Mouse (Mus musculus): ENCODE measurements around the gene Ctnnal1. TPM values are rescaled to one million over a fixed set of nuclear protein-coding genes. Genes with fewer than 3 reads are reported as not detected.

The Ctnnal1 gene
- polyA plus RNA-seq, 1 experiment from 2014 or later: 23.4 TPM

DNA sequence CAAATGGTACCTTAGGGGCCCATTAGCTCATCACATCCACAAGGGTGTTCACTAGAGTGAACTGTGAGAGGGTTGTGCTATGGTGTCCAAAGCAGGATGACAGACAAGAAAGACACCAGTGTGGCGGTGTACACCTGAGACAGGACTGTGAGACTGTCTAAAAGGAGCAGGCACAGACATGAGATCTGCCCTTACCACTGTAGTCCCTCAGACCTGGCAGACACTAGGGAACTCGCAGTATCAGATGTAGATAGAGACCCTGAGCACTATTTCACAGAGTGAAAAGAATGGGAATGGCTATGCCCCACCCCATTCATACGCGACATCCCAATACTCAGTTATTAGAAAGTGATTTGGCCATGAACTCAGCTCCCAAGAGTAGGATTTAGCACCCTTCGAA, 9.1 kb downstream of the Ctnnal1 start:
- Histone ChIP-seq H3K4me2 (replicated peaks) (no peak overlapping the region), H3K4me1 (no peaks in the 10 kb centered on the region), H3K27ac (no peak overlapping the region), H3K9ac (no peak overlapping the region), H3K36me3 (no peaks in the 10 kb centered on the region), H3K4me3 (no peak overlapping the region), H3K27me3 (no peaks in the 10 kb centered on the region), H3K9me3 (replicated peaks) (no peaks in the 10 kb centered on the region)
- 92% methylated on average over 5 of the region's 5 CpGs for WGBS
- no peak for ATAC-seq (ENCODE audit: low FRiP score)

- no peak overlapping the region for H3K4me3 ChIP-seq
- no peak for ATAC-seq (ENCODE audit: low FRiP score)
- H3K9me3 ChIP-seq (replicated peaks): no peaks in the 10 kb centered on the region
- H3K4me2 ChIP-seq (replicated peaks): no peak overlapping the region
- H3K27ac ChIP-seq: no peak overlapping the region; the same call in 1 of the 2 replicates
- H3K36me3 ChIP-seq: peaks cover 6% of the 10 kb centered on the region
- H3K4me1 ChIP-seq: peaks cover 3% of the 10 kb centered on the region; the same call in 1 of the 2 replicates
- H3K9ac ChIP-seq: 0 out of 2 replicates have a peak overlapping the region, but pooled peaks have one; percentile 18
- 32% methylated on average over 6 of the region's 6 CpGs for WGBS
- no peaks in the 10 kb centered on the region for H3K27me3 ChIP-seq
Measured at GRCm38 (mm10) chr4:56850724-56851123, 14.3 kb downstream of the Ctnnal1 start.

- H3K9me3 ChIP-seq (replicated peaks): no peaks in the 10 kb centered on the region
- no peak overlapping the region for H3K4me3 ChIP-seq
- H3K27ac ChIP-seq: no peak overlapping the region
- no peak for ATAC-seq (ENCODE audit: low FRiP score)
- 89% methylated on average over 6 of the region's 6 CpGs for WGBS
- no peaks in the 10 kb centered on the region for H3K27me3 ChIP-seq
- H3K4me2 ChIP-seq (replicated peaks): no peak overlapping the region
- H3K9ac ChIP-seq: no peak overlapping the region
- H3K4me1 ChIP-seq: peaks cover 3% of the 10 kb centered on the region; the same call in 1 of the 2 replicates
- H3K36me3 ChIP-seq: peaks cover 25% of the 10 kb centered on the region
Measured at GRCm38 (mm10) chr4:56848044-56848443, 16.9 kb downstream of the Ctnnal1 start.

DNA sequence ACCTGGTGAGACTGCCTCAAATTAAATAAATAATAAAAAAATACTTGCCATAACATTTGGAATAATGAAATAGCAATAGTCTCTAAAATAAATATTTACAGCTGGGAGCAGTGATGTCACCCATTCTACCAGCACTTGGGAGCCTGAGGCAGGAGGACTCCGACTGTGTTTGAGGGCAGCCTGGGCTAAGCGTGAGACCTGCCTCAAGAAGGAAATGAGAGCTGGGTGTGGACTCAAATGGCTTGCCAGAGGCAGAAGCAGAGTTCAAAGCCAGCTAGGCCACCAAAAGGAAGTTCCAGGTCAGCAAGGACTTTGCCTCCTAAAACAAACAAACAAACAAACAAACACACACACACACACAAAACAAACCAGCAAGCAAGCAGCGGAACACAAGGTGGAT, 17.6 kb downstream of the Ctnnal1 start:
- no peak for ATAC-seq (ENCODE audit: low FRiP score)
- Histone ChIP-seq H3K9me3 (replicated peaks) (no peaks in the 10 kb centered on the region), H3K27ac (no peak overlapping the region), H3K36me3 (peaks cover 25% of the 10 kb centered on the region), H3K4me2 (replicated peaks) (no peak overlapping the region), H3K9ac (no peak overlapping the region), H3K4me1 (peaks cover 3% of the 10 kb centered on the region; the same call in 1 of the 2 replicates), H3K4me3 (no peak overlapping the region), H3K27me3 (no peaks in the 10 kb centered on the region)
- WGBS: 92% methylated on average over 3 of the region's 3 CpGs

GRCm38 (mm10) chr4:56845896-56846533, 19.0 kb downstream of the Ctnnal1 start:
- no peaks in the 10 kb centered on the region for H3K9me3 ChIP-seq (replicated peaks)
- H3K4me1 ChIP-seq: peaks cover 3% of the 10 kb centered on the region; the same call in 1 of the 2 replicates
- no peak overlapping the region for H3K27ac ChIP-seq
- H3K4me3 ChIP-seq: no peak overlapping the region
- ATAC-seq (ENCODE audit: low FRiP score): no peak
- no peak overlapping the region for H3K9ac ChIP-seq
- H3K27me3 ChIP-seq: no peaks in the 10 kb centered on the region
- WGBS: 62% methylated on average over 12 of the region's 12 CpGs
- H3K4me2 ChIP-seq (replicated peaks): no peak overlapping the region
- peaks cover 31% of the 10 kb centered on the region for H3K36me3 ChIP-seq

GRCm38 (mm10) chr4:56844911-56845310, 20.1 kb downstream of the Ctnnal1 start:
- H3K36me3 ChIP-seq: peaks cover 37% of the 10 kb centered on the region

DNA sequence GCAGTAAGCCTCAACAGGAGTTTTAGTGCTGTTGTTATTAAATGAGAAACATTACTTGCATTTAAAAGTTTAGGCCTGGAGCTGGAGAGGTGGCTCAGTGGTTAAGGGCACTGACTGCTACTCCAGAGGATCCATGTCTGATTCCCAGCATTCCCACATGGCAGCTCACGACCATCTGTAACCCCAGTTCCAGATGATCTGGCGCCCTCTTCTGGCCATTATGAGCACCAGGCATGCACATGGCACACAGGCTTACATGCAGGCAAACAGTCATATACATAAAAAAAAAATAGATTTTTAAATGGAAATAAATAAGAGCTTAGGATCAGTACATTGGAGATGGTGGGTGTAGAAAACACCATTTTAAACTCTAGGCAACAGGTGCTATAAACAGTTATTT, 21.0 kb downstream of the Ctnnal1 start:
- no peak overlapping the region for H3K4me2 ChIP-seq (replicated peaks)
- H3K9me3 ChIP-seq (replicated peaks): no peaks in the 10 kb centered on the region
- no peak overlapping the region for H3K4me3 ChIP-seq
- no peaks in the 10 kb centered on the region for H3K4me1 ChIP-seq
- H3K27me3 ChIP-seq: no peaks in the 10 kb centered on the region
- no peak for ATAC-seq (ENCODE audit: low FRiP score)
- 89% methylated on average over 2 of the region's 2 CpGs for WGBS
- H3K9ac ChIP-seq: no peak overlapping the region
- H3K36me3 ChIP-seq: peaks cover 41% of the 10 kb centered on the region
- H3K27ac ChIP-seq: no peak overlapping the region

More at GRCm38 (mm10) chr4:56844911-56845310, 20.1 kb downstream of the Ctnnal1 start:
- no peak overlapping the region for H3K4me3 ChIP-seq
- H3K27me3 ChIP-seq: no peaks in the 10 kb centered on the region
- H3K27ac ChIP-seq: no peak overlapping the region
- no peak for ATAC-seq (ENCODE audit: low FRiP score)
- H3K4me1 ChIP-seq: no peaks in the 10 kb centered on the region
- 89% methylated on average over 4 of the region's 4 CpGs for WGBS
- no peak overlapping the region for H3K9ac ChIP-seq
- no peak overlapping the region for H3K4me2 ChIP-seq (replicated peaks)
- no peaks in the 10 kb centered on the region for H3K9me3 ChIP-seq (replicated peaks)

DNA sequence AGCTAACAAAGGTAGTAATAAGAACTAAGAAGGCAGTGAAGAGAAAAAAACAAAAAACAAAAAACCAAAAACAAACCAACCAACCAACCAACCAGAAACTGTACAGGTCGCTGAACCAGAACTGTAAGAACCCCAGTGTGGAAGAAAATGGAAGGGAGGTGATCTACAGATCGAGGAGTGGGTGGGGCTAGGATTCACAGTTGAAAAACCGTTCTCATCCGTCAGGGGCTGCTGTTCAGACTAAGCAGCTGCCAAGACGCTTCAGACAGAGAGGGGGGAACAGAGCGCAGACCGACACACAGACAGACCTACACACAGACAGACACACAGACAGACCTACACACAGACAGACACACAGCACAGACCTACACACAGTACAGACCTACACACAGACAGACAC, 22.5 kb downstream of the Ctnnal1 start:
- no peaks in the 10 kb centered on the region for H3K9me3 ChIP-seq (replicated peaks)
- no peak overlapping the region for H3K9ac ChIP-seq
- no peaks in the 10 kb centered on the region for H3K4me1 ChIP-seq
- ATAC-seq (ENCODE audit: low FRiP score): no peak
- H3K4me2 ChIP-seq (replicated peaks): no peak overlapping the region
- H3K4me3 ChIP-seq: no peak overlapping the region
- H3K27me3 ChIP-seq: no peaks in the 10 kb centered on the region
- 80% methylated on average over 7 of the region's 7 CpGs for WGBS
- no peak overlapping the region for H3K27ac ChIP-seq
- H3K36me3 ChIP-seq: peaks cover 55% of the 10 kb centered on the region

DNA sequence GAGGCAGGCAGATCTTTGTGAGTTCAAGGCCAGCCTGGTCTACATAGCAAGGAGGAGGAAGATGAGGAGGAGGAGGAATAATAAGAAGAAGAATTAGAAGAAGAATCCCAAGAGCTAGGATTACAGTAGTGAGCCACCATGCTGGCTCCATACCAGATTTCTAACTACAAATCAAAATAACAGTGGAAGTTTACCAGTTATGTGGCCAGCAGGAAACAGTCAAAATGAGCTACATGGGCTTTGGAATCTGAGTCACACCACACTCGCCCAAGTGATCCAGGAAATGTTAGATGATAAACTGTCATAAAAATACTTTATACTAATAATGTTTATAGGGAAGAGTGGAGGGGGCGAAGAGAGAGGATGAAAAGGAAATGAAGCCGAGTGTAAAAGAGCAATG, 24.7 kb downstream of the Ctnnal1 start:
- no peaks in the 10 kb centered on the region for H3K4me1 ChIP-seq
- no peak overlapping the region for H3K4me2 ChIP-seq (replicated peaks)
- no peak overlapping the region for H3K4me3 ChIP-seq
- no peaks in the 10 kb centered on the region for H3K27me3 ChIP-seq
- 91% methylated on average over 3 of the region's 3 CpGs for WGBS
- H3K9ac ChIP-seq: no peak overlapping the region
- no peak for ATAC-seq (ENCODE audit: low FRiP score)
- no peak overlapping the region for H3K27ac ChIP-seq
- H3K9me3 ChIP-seq (replicated peaks): no peaks in the 10 kb centered on the region
- peaks cover 60% of the 10 kb centered on the region for H3K36me3 ChIP-seq

GRCm38 (mm10) chr4:56837661-56838060, 27.3 kb downstream of the Ctnnal1 start:
- H3K9me3 ChIP-seq (replicated peaks): no peaks in the 10 kb centered on the region
- ATAC-seq (ENCODE audit: low FRiP score): no peak
- H3K4me3 ChIP-seq: no peak overlapping the region
- 73% methylated on average over 6 of the region's 6 CpGs for WGBS
- H3K36me3 ChIP-seq: peaks cover 62% of the 10 kb centered on the region
- H3K4me2 ChIP-seq (replicated peaks): no peak overlapping the region
- no peaks in the 10 kb centered on the region for H3K27me3 ChIP-seq
- H3K27ac ChIP-seq: no peak overlapping the region
- H3K9ac ChIP-seq: no peak overlapping the region
- H3K4me1 ChIP-seq: no peaks in the 10 kb centered on the region

DNA sequence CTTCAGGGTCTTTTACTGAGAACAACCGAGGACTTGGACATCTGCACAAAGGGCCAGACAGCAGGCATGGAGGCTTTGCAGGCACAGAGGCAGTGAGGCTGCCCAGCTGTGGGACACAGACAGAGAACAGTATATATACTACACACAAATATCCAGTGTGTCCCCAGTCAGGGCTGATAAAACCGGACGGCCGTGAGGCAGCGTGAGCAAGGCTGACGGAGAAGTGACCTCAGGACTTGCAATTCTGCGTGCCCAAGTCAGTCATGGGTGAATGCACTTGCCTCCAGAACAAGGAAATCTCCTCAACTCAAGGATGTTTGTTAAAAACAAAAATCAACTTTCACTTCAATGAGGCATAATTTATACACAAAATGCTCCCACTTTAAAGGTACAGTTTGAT, 33.0 kb downstream of the Ctnnal1 start:
- Histone ChIP-seq H3K27me3 (no peaks in the 10 kb centered on the region), H3K4me1 (no peaks in the 10 kb centered on the region), H3K4me3 (no peak overlapping the region), H3K9ac (no peak overlapping the region), H3K4me2 (replicated peaks) (no peak overlapping the region), H3K36me3 (peaks cover 61% of the 10 kb centered on the region), H3K9me3 (replicated peaks) (no peaks in the 10 kb centered on the region), H3K27ac (no peak overlapping the region)
- no peak for ATAC-seq (ENCODE audit: low FRiP score)
- WGBS: 84% methylated on average over 7 of the region's 7 CpGs

DNA sequence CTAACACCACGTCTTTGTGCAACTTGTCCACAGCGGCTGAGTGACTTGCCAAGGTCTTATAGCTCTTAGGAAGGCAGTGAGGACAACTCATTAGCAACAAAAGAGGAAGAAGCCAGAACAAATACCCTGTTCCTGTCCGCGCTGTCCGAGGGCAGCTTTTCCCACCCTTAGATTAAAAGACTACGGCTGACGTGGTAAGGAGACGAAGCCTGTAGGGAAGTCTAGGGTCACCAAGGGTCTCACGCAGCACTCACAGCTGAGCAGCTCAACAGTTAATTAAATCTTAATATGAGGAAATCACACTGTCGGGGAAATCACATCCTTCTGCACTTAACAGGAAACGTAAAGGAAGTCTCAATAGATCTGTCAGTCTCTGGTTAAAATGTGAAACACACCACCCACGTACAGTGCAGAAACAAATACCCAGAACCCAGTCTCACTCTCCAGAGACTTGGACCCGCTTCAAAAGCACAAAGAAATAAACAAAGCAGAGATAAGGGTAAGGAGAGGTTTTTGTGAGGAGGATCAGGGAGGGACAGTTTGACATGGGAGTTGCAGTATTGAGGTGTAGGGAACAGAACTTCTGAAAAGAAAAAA, 33.9 kb downstream of the Ctnnal1 start:
- no peak overlapping the region for H3K27ac ChIP-seq

DNA sequence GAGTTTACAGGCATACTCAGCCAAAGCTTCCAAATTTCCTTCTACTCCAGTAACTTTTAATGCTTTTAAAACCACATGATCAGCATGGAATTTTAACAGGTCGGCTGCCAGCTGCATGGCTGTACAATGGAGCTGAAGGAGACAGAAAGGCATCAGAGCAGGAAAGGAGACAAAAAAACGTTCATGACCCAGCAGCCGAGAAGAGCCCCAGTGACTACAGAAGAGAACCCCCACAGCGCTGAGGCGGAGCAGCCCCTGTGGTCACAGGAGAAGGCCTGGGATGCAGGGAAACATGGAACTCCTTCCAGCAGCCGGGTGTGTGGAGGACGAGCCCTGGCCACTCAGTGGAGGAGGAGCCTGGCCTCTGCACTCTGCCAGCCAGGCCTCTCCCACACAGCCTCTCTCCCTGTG, 35.5 kb downstream of the Ctnnal1 start:
- H3K27me3 ChIP-seq: no peaks in the 10 kb centered on the region
- ATAC-seq (ENCODE audit: low FRiP score): no peak
- no peak overlapping the region for H3K27ac ChIP-seq
- no peaks in the 10 kb centered on the region for H3K9me3 ChIP-seq (replicated peaks)
- no peak overlapping the region for H3K9ac ChIP-seq
- no peaks in the 10 kb centered on the region for H3K4me1 ChIP-seq
- H3K4me2 ChIP-seq (replicated peaks): no peak overlapping the region
- no peak overlapping the region for H3K4me3 ChIP-seq
- H3K36me3 ChIP-seq: peaks cover 48% of the 10 kb centered on the region
- WGBS: 55% methylated on average over 7 of the region's 7 CpGs

More for the DNA sequence above, 33.9 kb downstream of the Ctnnal1 start:
- Histone ChIP-seq H3K36me3 (peaks cover 57% of the 10 kb centered on the region), H3K4me2 (replicated peaks) (no peak overlapping the region), H3K27me3 (no peaks in the 10 kb centered on the region), H3K4me1 (no peaks in the 10 kb centered on the region), H3K4me3 (no peak overlapping the region), H3K9ac (no peak overlapping the region), H3K9me3 (replicated peaks) (no peaks in the 10 kb centered on the region)
- ATAC-seq (ENCODE audit: low FRiP score): no peak
- WGBS: 68% methylated on average over 13 of the region's 13 CpGs
